Mouse (Mus musculus) macrophage (primary cell): Measurements from ENCODE around the gene Samhd1. TPM values are rescaled to one million over a fixed set of nuclear protein-coding genes. Genes with fewer than 3 reads are reported as not detected.
A peak's percentile ranks its signal among the peaks of the same experiment; 100 is the strongest.

Experiments used
- H3K27ac ChIP-seq: fragments of 350-480 bp; formaldehyde crosslinking; 2 replicates; pipeline ENCODE4 v1.9.0; 2021
- H3K36me3 ChIP-seq: fragments of 350-480 bp; formaldehyde crosslinking; 2 replicates; pipeline ENCODE4 v1.9.0; 2021; ENCODE audit errors: inconsistent target
- H3K4me3 ChIP-seq: fragments of 350-480 bp; formaldehyde crosslinking; 2 replicates; pipeline ENCODE4 v1.9.0; 2021; ENCODE audit errors: inconsistent target
- H3K79me2 ChIP-seq: fragments of 350-480 bp; formaldehyde crosslinking; 2 replicates; pipeline ENCODE4 v1.9.0; 2021; ENCODE audit errors: inconsistent target
- WGBS: methylation state at CpG from one replicate; pipeline ENCODE4 v1.1.7; 2026; ENCODE audit warnings: inconsistent platforms; ENCODE audit not compliant: missing documents; 5-methylcytosine and 5-hydroxymethylcytosine counted together
- polyA plus RNA-seq: library from polyadenylated mRNA; stranded (reverse); fragments of 250-400 nt; gene quantifications from 3 replicates; pipeline ENCODE4 v1.2.4, GENCODE M21; 2018; ENCODE audit warnings: inconsistent platforms

The Samhd1 gene
- polyA plus RNA-seq, 1 experiment from 2014 or later, result 460 TPM

- H3K36me3 ChIP-seq, result no peaks in the 10 kb centered on the region
- 95% methylated on average over 7 of the region's 7 CpGs for WGBS
- H3K79me2 ChIP-seq, result peaks cover 74% of the 10 kb centered on the region
- no peak overlapping the region for H3K4me3 ChIP-seq
- H3K27ac ChIP-seq, result no peak overlapping the region
These were observed 68.2 kb downstream of the Samhd1 start for GRCm38 (mm10) chr2:157066731-157067430.

- H3K4me3 ChIP-seq, result no peak overlapping the region
- WGBS, result 94% methylated on average over 7 of the region's 7 CpGs
- H3K27ac ChIP-seq, result no peak overlapping the region
- H3K79me2 ChIP-seq, result peaks cover 74% of the 10 kb centered on the region
- no peaks in the 10 kb centered on the region for H3K36me3 ChIP-seq
These were observed 69.2 kb downstream of the Samhd1 start for GRCm38 (mm10) chr2:157065879-157066226.

- H3K4me3 ChIP-seq, result no peak overlapping the region
- 94% methylated on average over 14 of the region's 14 CpGs for WGBS
These were observed 69.8 kb downstream of the Samhd1 start for GRCm38 (mm10) chr2:157064978-157065878.

GRCm38 (mm10) chr2:157064136-157064535 lies 70.9 kb downstream of the Samhd1 start:
- H3K27ac ChIP-seq, result peak overlapping the region; percentile 92
- peaks cover 90% of the 10 kb centered on the region for H3K79me2 ChIP-seq
- whole genome bisulfite sequencing, result 3% methylated on average over 7 of the region's 7 CpGs
- H3K4me3 ChIP-seq, result no peak overlapping the region
- H3K36me3 ChIP-seq, result peaks cover 6% of the 10 kb centered on the region; the same call in 1 of the 2 replicates

More at GRCm38 (mm10) chr2:157064978-157065878, 69.8 kb downstream of the Samhd1 start:
- Histone ChIP-seq H3K79me2 (peaks cover 80% of the 10 kb centered on the region), H3K27ac (peak overlapping the region; percentile 92), H3K36me3 (no peaks in the 10 kb centered on the region; the same call in 1 of the 2 replicates)

DNA sequence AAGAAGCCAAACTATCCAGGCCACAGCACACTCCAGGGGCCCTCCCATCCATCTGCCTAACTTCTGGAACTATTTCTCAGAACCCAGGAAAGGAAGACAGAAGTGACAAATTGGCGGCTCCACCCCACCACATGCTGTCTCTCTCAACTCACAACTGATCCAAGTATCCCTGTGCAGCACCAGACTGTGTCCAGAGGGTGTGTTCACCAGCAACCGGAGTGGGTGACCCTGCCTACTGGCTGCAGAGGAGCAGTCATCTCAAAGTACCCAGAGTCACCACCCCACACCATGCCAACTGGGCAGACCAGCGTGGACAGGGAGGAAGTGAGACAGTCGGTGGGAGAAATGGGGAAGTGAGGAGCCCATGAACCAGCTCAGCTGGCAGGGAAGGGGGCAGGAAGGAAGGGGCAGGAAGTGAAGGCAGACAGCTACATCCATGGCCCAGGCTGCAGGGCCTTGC lies 71.8 kb downstream of the Samhd1 start:
- 7% methylated on average over 4 of the region's 4 CpGs for WGBS
- H3K79me2 ChIP-seq, result peaks cover 90% of the 10 kb centered on the region
- no peak overlapping the region for H3K4me3 ChIP-seq
- peaks cover 8% of the 10 kb centered on the region; the same call in 1 of the 2 replicates for H3K36me3 ChIP-seq
- H3K27ac ChIP-seq, result peak overlapping the region; percentile 92

- H3K27ac ChIP-seq, result no peak overlapping the region
- peaks cover 8% of the 10 kb centered on the region; the same call in 1 of the 2 replicates for H3K36me3 ChIP-seq
- WGBS, result 91% methylated on average over 11 of the region's 11 CpGs
- peaks cover 85% of the 10 kb centered on the region for H3K79me2 ChIP-seq
- H3K4me3 ChIP-seq, result no peak overlapping the region
These were observed 74.3 kb downstream of the Samhd1 start for GRCm38 (mm10) chr2:157060557-157061305.

- Histone ChIP-seq H3K36me3 (peaks cover 8% of the 10 kb centered on the region; the same call in 1 of the 2 replicates), H3K79me2 (peaks cover 80% of the 10 kb centered on the region)
- 94% methylated on average over 14 of the region's 14 CpGs for WGBS
These were observed 75.0 kb downstream of the Samhd1 start for GRCm38 (mm10) chr2:157060037-157060436.

GRCm38 (mm10) chr2:157059166-157059565 lies 75.9 kb downstream of the Samhd1 start:
- 89% methylated on average over 8 of the region's 8 CpGs for WGBS
- Histone ChIP-seq H3K27ac (no peak overlapping the region), H3K36me3 (peaks cover 8% of the 10 kb centered on the region; the same call in 1 of the 2 replicates)

More at GRCm38 (mm10) chr2:157060037-157060436, 75.0 kb downstream of the Samhd1 start:
- Histone ChIP-seq H3K4me3 (no peak overlapping the region), H3K27ac (no peak overlapping the region)

DNA sequence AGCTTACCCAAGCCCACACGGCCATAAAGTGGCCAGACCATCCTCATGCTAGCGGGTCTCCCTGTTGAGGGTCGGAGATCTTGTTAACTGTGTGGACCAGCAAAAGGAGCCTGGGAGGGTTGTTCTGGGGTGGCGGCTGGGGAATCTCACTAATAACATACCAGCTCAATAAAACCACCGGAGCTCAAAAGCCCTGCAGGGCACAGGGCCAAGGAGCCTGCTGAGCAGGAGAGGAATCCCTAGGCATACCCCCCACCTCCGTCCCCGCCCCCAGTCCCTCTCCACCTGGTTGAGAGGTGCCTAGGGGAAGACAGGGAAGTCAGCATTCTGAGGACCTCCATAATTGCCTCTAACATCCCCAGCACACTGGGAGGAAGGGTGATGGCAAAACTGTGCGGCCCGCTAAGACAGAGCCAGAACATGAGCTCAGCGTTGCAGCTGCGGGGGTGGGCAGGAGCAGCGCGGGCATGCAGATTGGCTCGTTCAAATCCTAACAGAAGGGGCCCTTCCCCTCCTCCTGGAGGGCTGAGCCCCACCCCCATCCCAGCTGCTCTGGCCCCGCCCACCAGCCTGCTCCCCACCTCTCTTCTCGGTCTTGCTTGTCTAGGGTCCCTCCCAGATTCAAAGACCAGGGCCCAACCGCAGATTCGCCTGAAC lies 76.6 kb downstream of the Samhd1 start:
- Histone ChIP-seq H3K36me3 (peaks cover 9% of the 10 kb centered on the region; the same call in 1 of the 2 replicates), H3K79me2 (peaks cover 72% of the 10 kb centered on the region), H3K4me3 (no peak overlapping the region), H3K27ac (no peak overlapping the region)
- WGBS, result 83% methylated on average over 11 of the region's 18 CpGs

More at GRCm38 (mm10) chr2:157059166-157059565, 75.9 kb downstream of the Samhd1 start:
- Histone ChIP-seq H3K4me3 (no peak overlapping the region), H3K79me2 (peaks cover 72% of the 10 kb centered on the region)

- Histone ChIP-seq H3K4me3 (no peak overlapping the region), H3K27ac (no peak overlapping the region), H3K79me2 (peaks cover 68% of the 10 kb centered on the region), H3K36me3 (peaks cover 16% of the 10 kb centered on the region; the same call in 1 of the 2 replicates)
- WGBS, result 96% methylated on average over 4 of the region's 4 CpGs
These were observed 77.3 kb downstream of the Samhd1 start for GRCm38 (mm10) chr2:157057758-157058157.

DNA sequence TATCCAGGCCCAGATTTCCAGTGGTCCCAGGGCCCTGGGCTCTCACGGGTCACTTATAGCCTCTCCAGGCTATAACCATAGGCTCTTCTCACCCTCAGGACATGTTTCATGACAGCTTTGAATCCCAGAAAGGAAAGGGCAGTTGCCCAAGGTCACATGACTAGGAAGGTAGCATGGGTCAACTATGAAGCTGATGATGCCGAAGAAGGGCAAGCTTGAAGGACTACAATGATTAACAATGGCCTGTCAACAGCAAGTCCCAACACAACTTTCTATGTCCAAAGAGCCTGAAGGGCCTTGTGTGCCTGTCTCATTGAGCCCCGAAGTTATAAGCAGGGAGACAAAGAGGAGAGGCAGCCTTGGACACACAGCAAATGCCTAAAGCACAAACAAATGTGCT lies 77.9 kb downstream of the Samhd1 start:
- H3K4me3 ChIP-seq, result no peak overlapping the region
- 96% methylated on average over 3 of the region's 3 CpGs for WGBS
- no peak overlapping the region for H3K27ac ChIP-seq
- H3K36me3 ChIP-seq, result peaks cover 20% of the 10 kb centered on the region; the same call in 1 of the 2 replicates
- H3K79me2 ChIP-seq, result peaks cover 62% of the 10 kb centered on the region

- Histone ChIP-seq H3K27ac (no peak overlapping the region), H3K4me3 (no peak overlapping the region), H3K36me3 (peaks cover 20% of the 10 kb centered on the region; the same call in 1 of the 2 replicates), H3K79me2 (peaks cover 57% of the 10 kb centered on the region; the same call in 1 of the 2 replicates)
- WGBS, result 91% methylated on average over 6 of the region's 6 CpGs
These were observed 79.3 kb downstream of the Samhd1 start for GRCm38 (mm10) chr2:157055721-157056120.

- H3K4me3 ChIP-seq, result no peak overlapping the region
These were observed 80.2 kb downstream of the Samhd1 start for GRCm38 (mm10) chr2:157054816-157055215.

More at GRCm38 (mm10) chr2:157054816-157055215, 80.2 kb downstream of the Samhd1 start:
- H3K27ac ChIP-seq, result no peak overlapping the region
- WGBS, result 72% methylated on average over 5 of the region's 5 CpGs
- H3K36me3 ChIP-seq, result peaks cover 24% of the 10 kb centered on the region; the same call in 1 of the 2 replicates
- H3K79me2 ChIP-seq, result peaks cover 57% of the 10 kb centered on the region; the same call in 1 of the 2 replicates
